ENCODE assay signal across 9 mouse cellular contexts in genomic region chr9:81634163-81634562, GRCm38 (mm10). TPM values are rescaled to one million over a fixed set of nuclear protein-coding genes. Genes with fewer than 3 reads are reported as not detected.
DNase-seq lines count a peak whose midpoint lies in the region; ATAC-seq and TF ChIP-seq lines count a peak whose summit lies in the region.
"Had no signal": no experiment of that assay in that cellular context is flagged by ENCODE, and none has a peak within 500 bp of the region (broad histone marks: within the 10 kb centered on the region; RNA-seq: fewer than 3 reads in every experiment).

No protein-coding gene starts in this region.

- H3K4me3 ChIP-seq in layer of hippocampus, adult 2 months, result peak overlapping the region; percentile 59
- peak overlapping the region; percentile 84 for H3K4me3 ChIP-seq in embryonic facial prominence, embryonic 10.5 days
- peak overlapping the region; percentile 65 for H3K4me3 ChIP-seq in intestine, embryonic 15.5 days (replicated peaks)

- peak overlapping the region; percentile 99 for H3K4me2 ChIP-seq in intestine, embryonic 15.5 days (replicated peaks)

- peaks cover 64% of the 10 kb centered on the region for H3K27me3 ChIP-seq in embryonic facial prominence, embryonic 10.5 days (replicated peaks; ENCODE audit: low read depth, poor library complexity, severe bottlenecking)
- peaks cover 34% of the 10 kb centered on the region for H3K27me3 ChIP-seq in intestine, embryonic 15.5 days (replicated peaks)

- TF ChIP-seq CTCF in layer of hippocampus, adult 2 months (conservative IDR thresholded peaks at IDR 0.05), result no peak; the same call in 1 of the 2 replicates

- no peak overlapping the region for H3K9ac ChIP-seq in intestine, embryonic 15.5 days

- H3K27ac ChIP-seq in layer of hippocampus, adult 2 months, result peak overlapping the region; percentile 83; the same call in 1 of the 2 replicates
- no peak overlapping the region for H3K27ac ChIP-seq in embryonic facial prominence, embryonic 10.5 days (replicated peaks)
- H3K27ac ChIP-seq in intestine, embryonic 15.5 days, result no peak overlapping the region

- H3K4me1 ChIP-seq in embryonic facial prominence, embryonic 10.5 days, result peaks cover 26% of the 10 kb centered on the region
- peaks cover 6% of the 10 kb centered on the region; the same call in 1 of the 2 replicates for H3K4me1 ChIP-seq in intestine, embryonic 15.5 days (replicated peaks)

- ATAC-seq in intestine, embryonic 15.5 days, result no peak
- ATAC-seq in erythroblast, adult 5-6 weeks (replicated peaks; ENCODE audit: low FRiP score, poor library complexity, severe bottlenecking), result no peak

- no peak for DNase-seq in layer of hippocampus, adult 2 months (ENCODE audit: low spot score in 2 of 2)
- DNase-seq in layer of hippocampus, postnatal 14 days (ENCODE audit: low spot score in 2 of 2), result no peak
- DNase-seq in embryonic facial prominence, embryonic 10.5 days (ENCODE audit: low spot score), result peak; percentile 20
- peak; percentile 56 for DNase-seq in retina, embryonic 14.5 days (ENCODE audit: low spot score)
- DNase-seq in thymus, postnatal 10 days (ENCODE audit: low spot score in 2 of 2), result no peak
- no peak for DNase-seq in kidney, postnatal 14 days

- WGBS in embryonic facial prominence, embryonic 10.5 days, result 1% methylated on average over 10 of the region's 10 CpGs
- WGBS in intestine, embryonic 15.5 days, result 2% methylated on average over 10 of the region's 10 CpGs

- no peaks in the 10 kb centered on the region for H3K36me3 ChIP-seq in embryonic facial prominence, embryonic 10.5 days (replicated peaks)
- H3K36me3 ChIP-seq in intestine, embryonic 15.5 days, result no peaks in the 10 kb centered on the region

- no peaks in the 10 kb centered on the region for H3K9me3 ChIP-seq in embryonic facial prominence, embryonic 10.5 days
- H3K9me3 ChIP-seq in intestine, embryonic 15.5 days, result no peaks in the 10 kb centered on the region

RNA-seq across cellular contexts. Expression of gene Htr1b, which starts 0.5 kb away (rescaled TPM):
- 1 to 10 TPM; 9.1 to 9.5 TPM for total RNA-seq in layer of hippocampus, adult 2 months (2021)
- total RNA-seq in layer of hippocampus, postnatal 14 days (2021), result 10 to 100 TPM; 10.1 to 10.2 TPM
- polyA plus RNA-seq in embryonic facial prominence, embryonic 10.5 days (2016; fragmentation: Nextera tagmentation; extraction: Ambion mirVana), result 0.60 and 1.1 TPM in 2 replicates
- polyA plus RNA-seq in intestine, embryonic 15.5 days (2015; fragmentation: Nextera tagmentation; extraction: Ambion mirVana), result 0.68 and 0.92 TPM in 2 replicates
- total RNA-seq in erythroblast, adult 5-6 weeks (2015; ENCODE audit: low replicate concordance), result not detected in 2 replicates
- total RNA-seq in erythroblast, adult 5-6 weeks (2017; ENCODE audit: low replicate concordance), result 0.43 TPM in 1 of 2 replicates, not detected in the other
- polyA plus RNA-seq: activated CD4-positive, CD25-positive, alpha-beta regulatory T cell, adult 4 months had no signal

Comparison
In these comparisons a context has a peak if more than half of its experiments do, and no peak if none do; other contexts are left out.
1. DNase-seq: peak in embryonic facial prominence, embryonic 10.5 days (single experiment) and retina, embryonic 14.5 days (single experiment); none in layer of hippocampus, adult 2 months (0 of 2), layer of hippocampus, postnatal 14 days (0 of 2), thymus, postnatal 10 days (0 of 2) and kidney, postnatal 14 days (single experiment).
2. RNA of gene Htr1b, which starts 0.5 kb away (total RNA-seq): 10.1 to 10.2 TPM in layer of hippocampus, postnatal 14 days and 9.1 to 9.5 TPM in layer of hippocampus, adult 2 months; 0.43 TPM in erythroblast, adult 5-6 weeks; every median in the first group is over 4 times any median in the second.
3. Peak in every context shown above with its lines, with median percentiles within 50 percentile points of each other: H3K4me3 ChIP-seq.